ENCODE assay signal across 8 mouse cellular contexts in the genomic region with DNA sequence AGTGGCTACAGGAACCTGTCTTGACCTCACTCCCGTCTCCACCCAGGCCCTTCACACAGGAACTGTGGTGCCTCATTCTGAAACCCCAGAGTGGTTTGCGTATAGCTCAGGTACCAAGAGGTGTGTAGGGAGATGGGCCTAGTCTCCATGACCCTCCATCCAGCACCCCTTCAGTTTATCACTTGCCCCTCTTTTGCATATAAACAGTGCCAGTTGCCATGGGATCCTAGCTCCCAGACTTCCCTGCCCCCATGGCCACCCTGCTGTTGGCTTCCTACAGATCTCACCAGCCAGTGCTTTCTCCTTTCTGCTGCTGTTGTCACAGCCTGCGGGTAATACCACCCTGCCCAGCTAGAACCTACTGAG. TPM values are rescaled to one million over a fixed set of nuclear protein-coding genes. Genes with fewer than 3 reads are reported as not detected.
A peak's percentile ranks its signal among the peaks of the same experiment; 100 is the strongest.
DNase-seq lines count a peak whose midpoint lies in the region; ATAC-seq and TF ChIP-seq lines count a peak whose summit lies in the region.

No protein-coding gene starts in this region.

- H3K9ac ChIP-seq in kidney, embryonic 14.5 days (ENCODE audit: low read depth, low read length): 0 out of 2 replicates have a peak overlapping the region, but pooled peaks have one; percentile 40
- H3K9ac ChIP-seq in midbrain, postnatal 0 days (replicated peaks; ENCODE audit: low read length, poor library complexity, severe bottlenecking): peak overlapping the region; percentile 9; the same call in 1 of the 2 replicates

- peak overlapping the region; percentile 62 for H3K27ac ChIP-seq in kidney, embryonic 14.5 days (ENCODE audit: low read depth, low read length)
- H3K27ac ChIP-seq in cortical plate, adult 2 months (ENCODE audit: insufficient read depth, low read length): peak overlapping the region; percentile 69
- H3K27ac ChIP-seq in midbrain, postnatal 0 days (ENCODE audit: low read depth, low read length): peak overlapping the region; percentile 85

- no peak overlapping the region for H3K4me3 ChIP-seq in kidney, embryonic 14.5 days (ENCODE audit: low read length)
- H3K4me3 ChIP-seq in cortical plate, adult 2 months (ENCODE audit: insufficient read depth, low read length): no peak overlapping the region
- no peak overlapping the region for H3K4me3 ChIP-seq in midbrain, postnatal 0 days (ENCODE audit: low read depth, low read length)

- DNase-seq in kidney, postnatal 10 days: no peak
- DNase-seq in induced T-regulatory cell, adult 2 months (ENCODE audit: low read depth): peak; percentile 83
- DNase-seq in midbrain, postnatal 0 days (ENCODE audit: low spot score): no peak
- DNase-seq in layer of hippocampus, adult 8-10 months (ENCODE audit: low spot score in 2 of 2): no peak
- DNase-seq in thymus, postnatal 4 days: no peak
- no peak for DNase-seq in thymus, adult 18-20 months

- peaks cover 4% of the 10 kb centered on the region; the same call in 1 of the 2 replicates for H3K36me3 ChIP-seq in kidney, embryonic 14.5 days (ENCODE audit: control insufficient read depth, insufficient read depth, low read length)
- peaks cover 2% of the 10 kb centered on the region; the same call in 1 of the 2 replicates for H3K36me3 ChIP-seq in midbrain, postnatal 0 days (ENCODE audit: insufficient read depth, low read length)

- H3K4me2 ChIP-seq in kidney, embryonic 14.5 days (replicated peaks; ENCODE audit: low read depth, low read length): no peak overlapping the region
- H3K4me2 ChIP-seq in midbrain, postnatal 0 days (ENCODE audit: low read depth, low read length, poor library complexity, severe bottlenecking): peak overlapping the region; percentile 38

- no peaks in the 10 kb centered on the region for H3K9me3 ChIP-seq in kidney, embryonic 14.5 days (ENCODE audit: control insufficient read depth, low read length)
- no peaks in the 10 kb centered on the region for H3K9me3 ChIP-seq in midbrain, postnatal 0 days (ENCODE audit: low read length)

- peaks cover 41% of the 10 kb centered on the region for H3K4me1 ChIP-seq in kidney, embryonic 14.5 days (ENCODE audit: control insufficient read depth, insufficient read depth, low read length)
- peaks cover 40% of the 10 kb centered on the region for H3K4me1 ChIP-seq in cortical plate, adult 2 months (ENCODE audit: control insufficient read depth, insufficient read depth, low read length)
- H3K4me1 ChIP-seq in midbrain, postnatal 0 days (ENCODE audit: insufficient read depth, low read length): peaks cover 48% of the 10 kb centered on the region

- WGBS in kidney, embryonic 14.5 days: 64% methylated on average over 3 of the region's 3 CpGs
- WGBS in midbrain, postnatal 0 days: 46% methylated on average over 3 of the region's 3 CpGs

- TF ChIP-seq POLR2A in cortical plate, adult 2 months (IDR thresholded peaks at IDR 0.05; ENCODE audit: extremely low read depth, insufficient read depth, low read length): no peak

- H3K27me3 ChIP-seq in kidney, embryonic 14.5 days (ENCODE audit: control insufficient read depth, insufficient read depth, low read length): no peaks in the 10 kb centered on the region
- H3K27me3 ChIP-seq in midbrain, postnatal 0 days (ENCODE audit: insufficient read depth, low read length): no peaks in the 10 kb centered on the region

- ATAC-seq in kidney, embryonic 14.5 days (ENCODE audit: low FRiP score, low TSS enrichment): no peak
- ATAC-seq in midbrain, postnatal 0 days (ENCODE audit: low FRiP score): peak; percentile 2; the same call in 1 of the 2 replicates

- no peak for TF ChIP-seq CTCF in cortical plate, adult 2 months (IDR thresholded peaks at IDR 0.05; ENCODE audit: extremely low read depth, insufficient read depth, low read length)
- no peak for TF ChIP-seq CTCF in midbrain, postnatal 0 days (IDR thresholded peaks at IDR 0.05)

RNA-seq across cellular contexts. Expression of gene Mef2d, which starts 8.8 kb away (rescaled TPM):
- polyA plus RNA-seq in kidney, embryonic 14.5 days (2014; fragmentation: Nextera tagmentation; extraction: Ambion mirVana): 12.6 and 21.8 TPM in 2 replicates
- polyA plus RNA-seq in cortical plate, adult 2 months (2012; rRNA removed): 128 and 131 TPM in 2 replicates
- total RNA-seq in midbrain, postnatal 0 days (2014; rRNA removed): 45.5 and 59.6 TPM in 2 replicates
- polyA plus RNA-seq in midbrain, postnatal 0 days (2015; fragmentation: Nextera tagmentation; extraction: Ambion mirVana): 21.5 and 26.1 TPM in 2 replicates
- 100 to 1,000 TPM; 189 to 206 (median 196) TPM for total RNA-seq in layer of hippocampus, adult 8-10 months (2022)
